Mouse (Mus musculus) MEL (cell line): ENCODE results near the gene Ap4b1.

Source experiments
- CTCF ChIP-seq, 3 experiments: IDR thresholded peaks in 2 of 3; conservative IDR thresholded peaks in 1 of 3; 2 replicates each; pipeline ENCODE4 v1.5.1; 2011 to 2012; ENCODE audit warnings: low read length in 3 of 3, low read depth in 2 of 3, mild to moderate bottlenecking in 2 of 3, improper control_type of control experiment in 1 of 3, inconsistent platforms in 1 of 3, mixed read lengths in 1 of 3, moderate library complexity in 1 of 3; ENCODE audit not compliant: control insufficient read depth in 1 of 3, insufficient read depth in 1 of 3, poor library complexity in 1 of 3, severe bottlenecking in 1 of 3
- ELF1 ChIP-seq: IDR thresholded peaks from 2 replicates; pipeline ENCODE4 v1.6.1; 2014; ENCODE audit warnings: low read depth, mild to moderate bottlenecking, inconsistent platforms, low read length, improper control_type of control experiment, moderate library complexity
- GATA1 ChIP-seq: IDR thresholded peaks from 2 replicates; pipeline ENCODE4 v1.6.1; 2011; ENCODE audit warnings: low read depth, low read length, improper control_type of control experiment
- MAX ChIP-seq: IDR thresholded peaks from 2 replicates; pipeline ENCODE4 v1.6.1; 2011; ENCODE audit warnings: low read length, improper control_type of control experiment
- POLR2A ChIP-seq, 2 experiments: IDR thresholded peaks; 2 replicates each; pipeline ENCODE4 v1.6.1; 2011 to 2012; ENCODE audit warnings: low read length in 2 of 2, mild to moderate bottlenecking in 2 of 2, control low read depth in 1 of 2, improper control_type of control experiment in 1 of 2, low read depth in 1 of 2, moderate library complexity in 1 of 2; ENCODE audit not compliant: control insufficient read depth in 1 of 2, insufficient read depth in 1 of 2, poor library complexity in 1 of 2
- POLR2AphosphoS2 ChIP-seq: IDR thresholded peaks from 2 replicates; pipeline ENCODE4 v1.6.1; 2011; ENCODE audit warnings: low read length, improper control_type of control experiment
- POLR2AphosphoS5 ChIP-seq: IDR thresholded peaks from 2 replicates; pipeline ENCODE4 v1.6.1; 2012; ENCODE audit warnings: low read depth, borderline replicate concordance, mild to moderate bottlenecking, inconsistent platforms, low read length, moderate library complexity, mixed read lengths
- RAD21 ChIP-seq: IDR thresholded peaks from 2 replicates; pipeline ENCODE4 v1.6.1; 2011; ENCODE audit warnings: mild to moderate bottlenecking, low read depth, low read length, improper control_type of control experiment
- TCF12 ChIP-seq: IDR thresholded peaks from 2 replicates; pipeline ENCODE4 v1.6.1; 2014; ENCODE audit warnings: low read depth, mild to moderate bottlenecking, inconsistent platforms, low read length, improper control_type of control experiment, moderate library complexity
- ZC3H11A ChIP-seq: IDR thresholded peaks from 2 replicates; pipeline ENCODE4 v1.6.1; 2012; ENCODE audit warnings: low read depth, mild to moderate bottlenecking, inconsistent platforms, low read length, improper control_type of control experiment
- ZNF384 ChIP-seq: IDR thresholded peaks from 2 replicates; pipeline ENCODE4 v1.6.1; 2012; ENCODE audit warnings: low read depth, mild to moderate bottlenecking, inconsistent platforms, low read length, improper control_type of control experiment

GRCm38 (mm10) chr3:103851882-103852281, 42.6 kb downstream of the Ap4b1 start:
- no peak for TF ChIP-seq ZNF384
- TF ChIP-seq RAD21: no peak
- TF ChIP-seq POLR2A (IDR thresholded peaks at IDR 0.05; ENCODE audit: control insufficient read depth in 1 of 2, insufficient read depth in 1 of 2, low read depth in 1 of 2, low read length in 2 of 2, poor library complexity in 1 of 2): no peak
- no peak for TF ChIP-seq GATA1
- no peak for TF ChIP-seq ELF1
- no peak for TF ChIP-seq POLR2AphosphoS5
- no peak for TF ChIP-seq CTCF (IDR thresholded peaks at IDR 0.05 in 2 of 3, conservative IDR thresholded peaks at IDR 0.05 in 1 of 3; ENCODE audit: control insufficient read depth in 1 of 3, insufficient read depth in 1 of 3, low read depth in 2 of 3, low read length in 3 of 3, poor library complexity in 1 of 3, severe bottlenecking in 1 of 3)
- no peak for TF ChIP-seq POLR2AphosphoS2
- no peak for TF ChIP-seq MAX
- no peak for TF ChIP-seq TCF12
- no peak for TF ChIP-seq ZC3H11A
